Mouse (Mus musculus): ENCODE measurements around the gene Cradd. TPM values are rescaled to one million over a fixed set of nuclear protein-coding genes. Genes with fewer than 3 reads are reported as not detected.

Cradd gene
- polyA plus RNA-seq (2014; fragmentation: Nextera tagmentation; extraction: Ambion mirVana) = 10.4 and 11.0 TPM in 2 replicates

- Histone ChIP-seq H3K27ac (replicated peaks; ENCODE audit: low read depth, low read length) (peak within 1 kb of the TSS; percentile 98), H3K9me3 (ENCODE audit: control insufficient read depth, low read length) (no peaks in the 10 kb centered on the region), H3K9ac (ENCODE audit: low read depth, low read length) (peak within 1 kb of the TSS; percentile 87), H3K4me1 (ENCODE audit: control insufficient read depth, insufficient read depth, low read length) (peaks cover 9% of the 10 kb centered on the region), H3K4me3 (ENCODE audit: low read depth, low read length) (peak within 1 kb of the TSS; percentile 65), H3K4me2 (ENCODE audit: low read depth, low read length) (peak within 1 kb of the TSS; percentile 86), H3K27me3 (replicated peaks; ENCODE audit: control insufficient read depth, insufficient read depth, low read length) (no peaks in the 10 kb centered on the region), H3K36me3 (ENCODE audit: control insufficient read depth, insufficient read depth, low read length) (no peaks in the 10 kb centered on the region)
- peak; percentile 98 for DNase-seq (ENCODE audit: low spot score)
- ATAC-seq (ENCODE audit: low read depth) = peak; percentile 92
- under 1% methylated on average over 49 of the region's 51 CpGs for WGBS
Measured at GRCm38 (mm10) chr10:95323393-95324277, at the start of gene Cradd. TSS of gene Cradd (minus strand) at chr10:95324133.

- H3K4me2 ChIP-seq (ENCODE audit: low read depth, low read length) = no peak overlapping the region
- no peak for DNase-seq (ENCODE audit: low spot score)
- no peaks in the 10 kb centered on the region for H3K9me3 ChIP-seq (ENCODE audit: control insufficient read depth, low read length)
- H3K27ac ChIP-seq (replicated peaks; ENCODE audit: low read depth, low read length) = no peak overlapping the region
- no peak overlapping the region for H3K9ac ChIP-seq (ENCODE audit: low read depth, low read length)
- H3K4me1 ChIP-seq (ENCODE audit: control insufficient read depth, insufficient read depth, low read length) = no peaks in the 10 kb centered on the region
- 85% methylated on average over 6 of the region's 6 CpGs for WGBS
- no peak for ATAC-seq (ENCODE audit: low read depth)
- H3K36me3 ChIP-seq (ENCODE audit: control insufficient read depth, insufficient read depth, low read length) = no peaks in the 10 kb centered on the region
- no peak overlapping the region for H3K4me3 ChIP-seq (ENCODE audit: low read depth, low read length)
- no peaks in the 10 kb centered on the region for H3K27me3 ChIP-seq (replicated peaks; ENCODE audit: control insufficient read depth, insufficient read depth, low read length)
Measured at GRCm38 (mm10) chr10:95373340-95373739, 49.4 kb upstream of the Cradd start.

GRCm38 (mm10) chr10:95371942-95372341, 48.0 kb upstream of the Cradd start:
- Histone ChIP-seq H3K4me1 (ENCODE audit: control insufficient read depth, insufficient read depth, low read length) (no peaks in the 10 kb centered on the region), H3K9ac (ENCODE audit: low read depth, low read length) (no peak overlapping the region), H3K27me3 (replicated peaks; ENCODE audit: control insufficient read depth, insufficient read depth, low read length) (no peaks in the 10 kb centered on the region), H3K36me3 (ENCODE audit: control insufficient read depth, insufficient read depth, low read length) (no peaks in the 10 kb centered on the region), H3K27ac (replicated peaks; ENCODE audit: low read depth, low read length) (no peak overlapping the region), H3K9me3 (ENCODE audit: control insufficient read depth, low read length) (no peaks in the 10 kb centered on the region), H3K4me3 (ENCODE audit: low read depth, low read length) (no peak overlapping the region), H3K4me2 (ENCODE audit: low read depth, low read length) (no peak overlapping the region)
- no peak for DNase-seq (ENCODE audit: low spot score)
- no peak for ATAC-seq (ENCODE audit: low read depth)
- WGBS = 81% methylated on average over 3 of the region's 3 CpGs

- Histone ChIP-seq H3K36me3 (ENCODE audit: control insufficient read depth, insufficient read depth, low read length) (no peaks in the 10 kb centered on the region), H3K27me3 (replicated peaks; ENCODE audit: control insufficient read depth, insufficient read depth, low read length) (no peaks in the 10 kb centered on the region), H3K9me3 (ENCODE audit: control insufficient read depth, low read length) (0 out of 2 replicates have a peak, but pooled peaks cover 2% of the 10 kb centered on the region), H3K27ac (replicated peaks; ENCODE audit: low read depth, low read length) (no peak overlapping the region), H3K4me2 (ENCODE audit: low read depth, low read length) (no peak overlapping the region), H3K4me3 (ENCODE audit: low read depth, low read length) (no peak overlapping the region), H3K9ac (ENCODE audit: low read depth, low read length) (no peak overlapping the region), H3K4me1 (ENCODE audit: control insufficient read depth, insufficient read depth, low read length) (no peaks in the 10 kb centered on the region)
- ATAC-seq (ENCODE audit: low read depth) (no peak), DNase-seq (ENCODE audit: low spot score) (no peak)
Measured at GRCm38 (mm10) chr10:95369190-95369589, 45.3 kb upstream of the Cradd start.

- 91% methylated on average over 14 of the region's 14 CpGs for WGBS
- no peaks in the 10 kb centered on the region for H3K36me3 ChIP-seq (ENCODE audit: control insufficient read depth, insufficient read depth, low read length)
Measured at GRCm38 (mm10) chr10:95368151-95368550, 44.2 kb upstream of the Cradd start.

GRCm38 (mm10) chr10:95367661-95368089, 43.7 kb upstream of the Cradd start:
- no peaks in the 10 kb centered on the region for H3K4me1 ChIP-seq (ENCODE audit: control insufficient read depth, insufficient read depth, low read length)
- H3K27ac ChIP-seq (replicated peaks; ENCODE audit: low read depth, low read length) = no peak overlapping the region
- 0 out of 2 replicates have a peak, but pooled peaks cover 3% of the 10 kb centered on the region for H3K9me3 ChIP-seq (ENCODE audit: control insufficient read depth, low read length)
- no peak overlapping the region for H3K4me3 ChIP-seq (ENCODE audit: low read depth, low read length)
- H3K27me3 ChIP-seq (replicated peaks; ENCODE audit: control insufficient read depth, insufficient read depth, low read length) = no peaks in the 10 kb centered on the region
- H3K4me2 ChIP-seq (ENCODE audit: low read depth, low read length) = no peak overlapping the region
- H3K9ac ChIP-seq (ENCODE audit: low read depth, low read length) = no peak overlapping the region
- ATAC-seq (ENCODE audit: low read depth) = no peak
- H3K36me3 ChIP-seq (ENCODE audit: control insufficient read depth, insufficient read depth, low read length) = no peaks in the 10 kb centered on the region
- DNase-seq (ENCODE audit: low spot score) = no peak
- 77% methylated on average over 9 of the region's 9 CpGs for WGBS

More at GRCm38 (mm10) chr10:95368151-95368550, 44.2 kb upstream of the Cradd start:
- no peaks in the 10 kb centered on the region for H3K4me1 ChIP-seq (ENCODE audit: control insufficient read depth, insufficient read depth, low read length)
- H3K9ac ChIP-seq (ENCODE audit: low read depth, low read length) = no peak overlapping the region
- 0 out of 2 replicates have a peak, but pooled peaks cover 3% of the 10 kb centered on the region for H3K9me3 ChIP-seq (ENCODE audit: control insufficient read depth, low read length)
- no peak overlapping the region for H3K4me2 ChIP-seq (ENCODE audit: low read depth, low read length)
- H3K4me3 ChIP-seq (ENCODE audit: low read depth, low read length) = no peak overlapping the region
- ATAC-seq (ENCODE audit: low read depth) (no peak), DNase-seq (ENCODE audit: low spot score) (no peak)
- H3K27ac ChIP-seq (replicated peaks; ENCODE audit: low read depth, low read length) = no peak overlapping the region
- H3K27me3 ChIP-seq (replicated peaks; ENCODE audit: control insufficient read depth, insufficient read depth, low read length) = no peaks in the 10 kb centered on the region

- no peaks in the 10 kb centered on the region for H3K4me1 ChIP-seq (ENCODE audit: control insufficient read depth, insufficient read depth, low read length)
- H3K4me3 ChIP-seq (ENCODE audit: low read depth, low read length) = no peak overlapping the region
- DNase-seq (ENCODE audit: low spot score) (no peak), ATAC-seq (ENCODE audit: low read depth) (no peak)
- no peak overlapping the region for H3K9ac ChIP-seq (ENCODE audit: low read depth, low read length)
- 71% methylated on average over 7 of the region's 7 CpGs for WGBS
- no peak overlapping the region for H3K27ac ChIP-seq (replicated peaks; ENCODE audit: low read depth, low read length)
- 0 out of 2 replicates have a peak, but pooled peaks cover 3% of the 10 kb centered on the region for H3K9me3 ChIP-seq (ENCODE audit: control insufficient read depth, low read length)
- H3K4me2 ChIP-seq (ENCODE audit: low read depth, low read length) = no peak overlapping the region
- no peaks in the 10 kb centered on the region for H3K27me3 ChIP-seq (replicated peaks; ENCODE audit: control insufficient read depth, insufficient read depth, low read length)
- no peaks in the 10 kb centered on the region for H3K36me3 ChIP-seq (ENCODE audit: control insufficient read depth, insufficient read depth, low read length)
Measured at GRCm38 (mm10) chr10:95367241-95367640, 43.3 kb upstream of the Cradd start.

GRCm38 (mm10) chr10:95362326-95362725, 38.4 kb upstream of the Cradd start:
- no peak overlapping the region for H3K4me2 ChIP-seq (ENCODE audit: low read depth, low read length)
- WGBS = 32% methylated on average over 2 of the region's 2 CpGs
- DNase-seq (ENCODE audit: low spot score) (no peak), ATAC-seq (ENCODE audit: low read depth) (no peak)
- no peaks in the 10 kb centered on the region for H3K27me3 ChIP-seq (replicated peaks; ENCODE audit: control insufficient read depth, insufficient read depth, low read length)
- no peak overlapping the region for H3K27ac ChIP-seq (replicated peaks; ENCODE audit: low read depth, low read length)
- no peaks in the 10 kb centered on the region for H3K36me3 ChIP-seq (ENCODE audit: control insufficient read depth, insufficient read depth, low read length)
- 0 out of 2 replicates have a peak, but pooled peaks cover 3% of the 10 kb centered on the region for H3K9me3 ChIP-seq (ENCODE audit: control insufficient read depth, low read length)
- H3K9ac ChIP-seq (ENCODE audit: low read depth, low read length) = no peak overlapping the region
- no peak overlapping the region for H3K4me3 ChIP-seq (ENCODE audit: low read depth, low read length)
- no peaks in the 10 kb centered on the region for H3K4me1 ChIP-seq (ENCODE audit: control insufficient read depth, insufficient read depth, low read length)

All from embryonic facial prominence, embryonic 14.5 days (tissue).